Mouse (Mus musculus): ENCODE results near the gene Zfp169. TPM values are rescaled to one million over a fixed set of nuclear protein-coding genes. Genes with fewer than 3 reads are reported as not detected.

Zfp169 gene
- total and polyA plus RNA-seq, 2 experiments from 2014 or later, result 2.8 to 19.3 TPM

- Histone ChIP-seq H3K9me3 (ENCODE audit: low read length) (no peaks in the 10 kb centered on the region), H3K36me3 (ENCODE audit: insufficient read depth, low read length) (no peaks in the 10 kb centered on the region), H3K4me2 (ENCODE audit: low read depth, low read length) (peak overlapping the region; percentile 64), H3K27ac (no peak overlapping the region), H3K27me3 (ENCODE audit: insufficient read depth, low read length) (no peaks in the 10 kb centered on the region), H3K9ac (replicated peaks; ENCODE audit: low read length) (no peak overlapping the region), H3K4me1 (ENCODE audit: insufficient read depth, low read length) (peaks cover 19% of the 10 kb centered on the region), H3K4me3 (ENCODE audit: low read length) (no peak overlapping the region; the same call in 1 of the 2 replicates)
- no peak for DNase-seq (ENCODE audit: low spot score)
- ATAC-seq, result no peak
- no peak for TF ChIP-seq CTCF (IDR thresholded peaks at IDR 0.05; ENCODE audit: low read depth)
Observed at GRCm38 (mm10) chr13:48544391-48544790, 31.1 kb upstream of the Zfp169 start.

GRCm38 (mm10) chr13:48540488-48540887 is 27.2 kb upstream of the Zfp169 start:
- WGBS, result 60% methylated on average over 1 of the region's 1 CpGs
- DNase-seq (ENCODE audit: low spot score) (no peak), ATAC-seq (no peak)
- Histone ChIP-seq H3K9me3 (ENCODE audit: low read length) (no peaks in the 10 kb centered on the region), H3K27ac (no peak overlapping the region), H3K27me3 (ENCODE audit: insufficient read depth, low read length) (no peaks in the 10 kb centered on the region), H3K4me3 (ENCODE audit: low read length) (no peak overlapping the region), H3K4me2 (ENCODE audit: low read depth, low read length) (no peak overlapping the region), H3K9ac (replicated peaks; ENCODE audit: low read length) (no peak overlapping the region), H3K36me3 (ENCODE audit: insufficient read depth, low read length) (no peaks in the 10 kb centered on the region; the same call in 1 of the 2 replicates), H3K4me1 (ENCODE audit: insufficient read depth, low read length) (peaks cover 15% of the 10 kb centered on the region)
- TF ChIP-seq CTCF (IDR thresholded peaks at IDR 0.05; ENCODE audit: low read depth), result no peak

GRCm38 (mm10) chr13:48533441-48533840 is 20.2 kb upstream of the Zfp169 start:
- no peak for TF ChIP-seq CTCF (IDR thresholded peaks at IDR 0.05; ENCODE audit: low read depth)
- no peak for DNase-seq (ENCODE audit: low spot score)
- Histone ChIP-seq H3K36me3 (ENCODE audit: insufficient read depth, low read length) (no peaks in the 10 kb centered on the region; the same call in 1 of the 2 replicates), H3K27ac (no peak overlapping the region), H3K9ac (replicated peaks; ENCODE audit: low read length) (no peak overlapping the region), H3K4me3 (ENCODE audit: low read length) (no peak overlapping the region), H3K9me3 (ENCODE audit: low read length) (no peaks in the 10 kb centered on the region), H3K27me3 (ENCODE audit: insufficient read depth, low read length) (no peaks in the 10 kb centered on the region), H3K4me1 (ENCODE audit: insufficient read depth, low read length) (no peaks in the 10 kb centered on the region), H3K4me2 (ENCODE audit: low read depth, low read length) (no peak overlapping the region)
- ATAC-seq, result no peak
- WGBS, result 87% methylated on average over 5 of the region's 5 CpGs

GRCm38 (mm10) chr13:48531448-48531847 is 18.2 kb upstream of the Zfp169 start:
- no peak overlapping the region for H3K9ac ChIP-seq (replicated peaks; ENCODE audit: low read length)
- ATAC-seq (no peak), DNase-seq (ENCODE audit: low spot score) (no peak)
- no peaks in the 10 kb centered on the region for H3K27me3 ChIP-seq (ENCODE audit: insufficient read depth, low read length)
- H3K9me3 ChIP-seq (ENCODE audit: low read length), result no peaks in the 10 kb centered on the region
- H3K4me3 ChIP-seq (ENCODE audit: low read length), result no peak overlapping the region
- TF ChIP-seq CTCF (IDR thresholded peaks at IDR 0.05; ENCODE audit: low read depth), result no peak
- no peaks in the 10 kb centered on the region for H3K4me1 ChIP-seq (ENCODE audit: insufficient read depth, low read length)
- H3K36me3 ChIP-seq (ENCODE audit: insufficient read depth, low read length), result no peaks in the 10 kb centered on the region
- H3K27ac ChIP-seq, result no peak overlapping the region
- no peak overlapping the region for H3K4me2 ChIP-seq (ENCODE audit: low read depth, low read length)
- WGBS, result 74% methylated on average over 2 of the region's 2 CpGs

GRCm38 (mm10) chr13:48530685-48531084 is 17.4 kb upstream of the Zfp169 start:
- ATAC-seq, result no peak
- Histone ChIP-seq H3K4me2 (ENCODE audit: low read depth, low read length) (no peak overlapping the region), H3K27ac (no peak overlapping the region), H3K36me3 (ENCODE audit: insufficient read depth, low read length) (no peaks in the 10 kb centered on the region), H3K9me3 (ENCODE audit: low read length) (no peaks in the 10 kb centered on the region), H3K27me3 (ENCODE audit: insufficient read depth, low read length) (no peaks in the 10 kb centered on the region), H3K4me1 (ENCODE audit: insufficient read depth, low read length) (no peaks in the 10 kb centered on the region), H3K4me3 (ENCODE audit: low read length) (no peak overlapping the region), H3K9ac (replicated peaks; ENCODE audit: low read length) (no peak overlapping the region)
- 68% methylated on average over 2 of the region's 2 CpGs for WGBS
- TF ChIP-seq CTCF (IDR thresholded peaks at IDR 0.05; ENCODE audit: low read depth), result no peak
- peak; percentile 39 for DNase-seq (ENCODE audit: low spot score)

- H3K9me3 ChIP-seq (ENCODE audit: low read length), result no peaks in the 10 kb centered on the region
- WGBS, result 36% methylated on average over 2 of the region's 2 CpGs
- H3K27me3 ChIP-seq (ENCODE audit: insufficient read depth, low read length), result no peaks in the 10 kb centered on the region
- H3K9ac ChIP-seq (replicated peaks; ENCODE audit: low read length), result no peak overlapping the region
- no peaks in the 10 kb centered on the region for H3K36me3 ChIP-seq (ENCODE audit: insufficient read depth, low read length)
- no peak overlapping the region for H3K4me2 ChIP-seq (ENCODE audit: low read depth, low read length)
- no peak overlapping the region for H3K27ac ChIP-seq
- ATAC-seq, result no peak
- TF ChIP-seq CTCF (IDR thresholded peaks at IDR 0.05; ENCODE audit: low read depth), result no peak
- H3K4me3 ChIP-seq (ENCODE audit: low read length), result no peak overlapping the region
- no peak for DNase-seq (ENCODE audit: low spot score)
- H3K4me1 ChIP-seq (ENCODE audit: insufficient read depth, low read length), result no peaks in the 10 kb centered on the region
Observed at GRCm38 (mm10) chr13:48529028-48529427, 15.8 kb upstream of the Zfp169 start.

- ATAC-seq (peak; percentile 80), DNase-seq (ENCODE audit: low spot score) (peak; percentile 94)
- Histone ChIP-seq H3K9ac (replicated peaks; ENCODE audit: low read length) (no peak overlapping the region), H3K27ac (no peak overlapping the region), H3K27me3 (ENCODE audit: insufficient read depth, low read length) (no peaks in the 10 kb centered on the region), H3K4me1 (ENCODE audit: insufficient read depth, low read length) (no peaks in the 10 kb centered on the region), H3K4me2 (ENCODE audit: low read depth, low read length) (no peak overlapping the region), H3K36me3 (ENCODE audit: insufficient read depth, low read length) (no peaks in the 10 kb centered on the region), H3K9me3 (ENCODE audit: low read length) (no peaks in the 10 kb centered on the region), H3K4me3 (ENCODE audit: low read length) (no peak overlapping the region)
- WGBS, result 52% methylated on average over 15 of the region's 15 CpGs
- TF ChIP-seq CTCF (IDR thresholded peaks at IDR 0.05; ENCODE audit: low read depth), result peak; percentile 95
Observed at GRCm38 (mm10) chr13:48528123-48528871, 15.0 kb upstream of the Zfp169 start.

Data from hindbrain, postnatal 0 days (tissue).